Mouse (Mus musculus) macrophage (primary cell): ENCODE measurements around the gene Idh3a. TPM values are rescaled to one million over a fixed set of nuclear protein-coding genes. Genes with fewer than 3 reads are reported as not detected.
A peak's percentile ranks its signal among the peaks of the same experiment; 100 is the strongest.

ENCODE experiments used
- H3K27ac ChIP-seq: fragments of 350-480 bp; formaldehyde crosslinking; 2 replicates; pipeline ENCODE4 v1.9.0; 2021
- H3K36me3 ChIP-seq: fragments of 350-480 bp; formaldehyde crosslinking; 2 replicates; pipeline ENCODE4 v1.9.0; 2021; ENCODE audit errors: inconsistent target
- H3K4me3 ChIP-seq: fragments of 350-480 bp; formaldehyde crosslinking; 2 replicates; pipeline ENCODE4 v1.9.0; 2021; ENCODE audit errors: inconsistent target
- H3K79me2 ChIP-seq: fragments of 350-480 bp; formaldehyde crosslinking; 2 replicates; pipeline ENCODE4 v1.9.0; 2021; ENCODE audit errors: inconsistent target
- WGBS: methylation state at CpG from one replicate; pipeline ENCODE4 v1.1.7; 2026; ENCODE audit warnings: inconsistent platforms; ENCODE audit not compliant: missing documents; 5-methylcytosine and 5-hydroxymethylcytosine counted together
- polyA plus RNA-seq: library from polyadenylated mRNA; stranded (reverse); fragments of 250-400 nt; gene quantifications from 3 replicates; pipeline ENCODE4 v1.2.4, GENCODE M21; 2018; ENCODE audit warnings: inconsistent platforms
- total RNA-seq, 78 experiments: library from RNA; depleted of rRNA; stranded (reverse); fragments of 250-400 nt; gene quantifications; 1 replicate in 9 of 78; 2 replicates in 24 of 78; 3 replicates in 43 of 78; 4 replicates in 2 of 78; pipeline ENCODE4 v1.2.4; 2018; ENCODE audit warnings: inconsistent platforms in 56 of 78

Idh3a gene
- total RNA-seq (2018; cell fraction: chromatin; rRNA removed) = 10 to 100 TPM in 15 of 26 experiments, 1 to 10 TPM in 11; 3.1 to 19.5 (median 11.7) TPM
- 10 to 100 TPM; 15.4 to 24.9 (median 18.8) TPM for total RNA-seq (2018; cell fraction: cytosol; rRNA removed)
- total RNA-seq (2018; cell fraction: nucleus; rRNA removed) = 10 to 100 TPM in 14 of 26 experiments, 1 to 10 TPM in 12; 4.2 to 42.8 (median 10.5) TPM
- polyA plus RNA-seq = 15.2 to 61.4 TPM (median 20.5 TPM) in 3 replicates

DNA sequence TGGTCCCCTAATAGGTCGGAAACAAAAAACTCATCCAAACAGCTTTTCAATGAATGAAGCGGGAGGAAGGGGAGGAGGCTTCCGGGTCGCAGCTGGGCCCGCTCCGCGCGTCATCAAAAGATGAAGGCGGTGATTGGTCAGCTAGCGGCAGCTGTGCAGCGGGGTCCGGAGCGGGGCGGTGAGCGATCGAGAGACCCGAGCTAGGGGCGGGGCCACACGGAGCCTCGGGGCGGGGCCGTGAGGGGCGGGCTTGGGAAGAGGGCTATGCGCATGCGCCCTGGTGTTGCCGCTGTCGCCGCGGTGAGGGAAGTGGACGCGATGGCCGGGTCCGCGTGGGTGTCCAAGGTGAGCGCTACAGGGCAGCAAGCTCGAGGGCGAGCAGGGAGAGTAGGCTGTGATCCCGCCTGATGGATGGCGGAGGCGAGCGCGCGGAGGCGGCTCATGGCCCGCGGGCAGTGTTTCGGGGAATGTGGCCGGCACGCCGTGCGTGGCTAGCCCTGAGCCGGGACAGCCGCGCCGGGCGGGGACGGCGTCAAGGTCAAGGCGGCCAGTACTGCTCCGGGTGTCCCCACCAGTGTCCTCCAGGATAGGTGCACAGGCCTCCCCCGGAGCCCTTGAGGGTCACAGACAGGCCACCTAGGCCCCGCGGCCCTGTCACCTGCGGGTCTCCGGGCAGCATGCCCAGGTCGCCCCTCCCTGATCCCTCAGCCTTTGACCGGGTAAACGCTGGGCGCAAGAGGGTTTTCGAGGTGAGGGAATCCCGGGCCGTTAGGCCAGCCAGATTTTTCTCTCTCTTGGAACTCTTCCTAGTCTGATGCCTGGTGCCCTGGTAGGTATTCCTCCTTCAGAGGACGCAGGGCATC, at the start of gene Idh3a:
Gene Idh3a (plus strand): TSS at position 136 of the 863 bp plus-strand sequence.
- WGBS = under 1% methylated on average over 73 of the region's 73 CpGs
- Histone ChIP-seq H3K4me3 (peak within 1 kb of the TSS; percentile 56), H3K27ac (0 out of 2 replicates have a peak within 1 kb of the TSS, but pooled peaks have one; percentile 7), H3K79me2 (peaks cover 23% of the 10 kb centered on the region; the same call in 1 of the 2 replicates), H3K36me3 (no peaks in the 10 kb centered on the region)

DNA sequence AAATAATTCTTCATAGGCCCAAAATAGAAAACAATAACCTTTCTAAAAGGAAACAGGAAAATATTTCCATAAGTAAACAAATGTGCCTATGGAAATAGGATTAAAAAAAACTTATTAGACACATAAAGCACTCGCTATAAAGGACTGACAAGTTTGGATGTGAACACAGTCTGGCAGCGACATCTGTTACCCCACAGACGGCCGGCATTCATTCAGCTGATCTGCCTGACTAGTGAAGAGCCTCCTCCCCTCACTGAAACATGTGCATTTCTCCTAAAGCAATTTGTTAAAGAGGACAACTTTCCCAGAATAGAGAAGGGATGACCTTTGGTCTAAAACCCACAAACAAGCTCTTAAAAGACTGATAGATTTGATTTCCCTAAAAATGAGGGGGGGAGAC, 49.1 kb upstream of the Idh3a start:
- Histone ChIP-seq H3K4me3 (no peak overlapping the region), H3K36me3 (no peaks in the 10 kb centered on the region), H3K27ac (no peak overlapping the region), H3K79me2 (no peaks in the 10 kb centered on the region)
- WGBS = 91% methylated on average over 4 of the region's 4 CpGs

DNA sequence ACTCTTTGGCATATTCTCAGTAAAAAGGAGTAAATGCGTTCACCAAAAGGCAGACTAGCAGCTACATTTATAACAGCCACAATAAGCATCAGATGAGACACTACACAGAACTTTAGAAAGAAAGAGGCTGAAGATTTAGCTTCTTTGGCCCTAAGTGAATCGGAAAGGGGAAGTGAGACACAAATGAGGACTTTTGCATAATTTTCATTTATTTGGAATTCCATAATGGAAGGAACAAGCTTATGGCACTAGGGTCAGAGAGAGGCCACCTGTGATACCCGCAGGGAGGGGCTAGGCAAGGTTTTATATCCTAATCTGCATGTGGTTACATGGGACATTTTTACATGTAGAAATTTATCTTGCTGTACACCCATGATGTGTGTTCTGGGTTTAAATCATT, 48.7 kb upstream of the Idh3a start:
- WGBS = 67% methylated on average over 3 of the region's 3 CpGs
- H3K36me3 ChIP-seq = no peaks in the 10 kb centered on the region

GRCm38 (mm10) chr9:54538244-54538643, 47.9 kb upstream of the Idh3a start:
- no peaks in the 10 kb centered on the region for H3K36me3 ChIP-seq

More for the DNA sequence above, 48.7 kb upstream of the Idh3a start:
- Histone ChIP-seq H3K27ac (no peak overlapping the region), H3K79me2 (no peaks in the 10 kb centered on the region), H3K4me3 (no peak overlapping the region)

GRCm38 (mm10) chr9:54538684-54539083, 47.5 kb upstream of the Idh3a start, which contains the start of gene Sh2d7:
Gene Sh2d7, plus strand, starts transcription at chr9:54538984.
- WGBS = 96% methylated on average over 14 of the region's 14 CpGs
- H3K79me2 ChIP-seq = no peaks in the 10 kb centered on the region
- no peak within 1 kb of the TSS for H3K4me3 ChIP-seq
- no peaks in the 10 kb centered on the region for H3K36me3 ChIP-seq
- H3K27ac ChIP-seq = no peak within 1 kb of the TSS

More at GRCm38 (mm10) chr9:54538244-54538643, 47.9 kb upstream of the Idh3a start:
- WGBS = 100% methylated on average over 3 of the region's 3 CpGs
- H3K27ac ChIP-seq = no peak overlapping the region
- no peaks in the 10 kb centered on the region for H3K79me2 ChIP-seq
- no peak overlapping the region for H3K4me3 ChIP-seq

- WGBS = 93% methylated on average over 5 of the region's 5 CpGs
- no peaks in the 10 kb centered on the region for H3K79me2 ChIP-seq
- no peak overlapping the region for H3K27ac ChIP-seq
- H3K36me3 ChIP-seq = no peaks in the 10 kb centered on the region
- no peak overlapping the region for H3K4me3 ChIP-seq
Measured at GRCm38 (mm10) chr9:54540801-54541200, 45.3 kb upstream of the Idh3a start.

DNA sequence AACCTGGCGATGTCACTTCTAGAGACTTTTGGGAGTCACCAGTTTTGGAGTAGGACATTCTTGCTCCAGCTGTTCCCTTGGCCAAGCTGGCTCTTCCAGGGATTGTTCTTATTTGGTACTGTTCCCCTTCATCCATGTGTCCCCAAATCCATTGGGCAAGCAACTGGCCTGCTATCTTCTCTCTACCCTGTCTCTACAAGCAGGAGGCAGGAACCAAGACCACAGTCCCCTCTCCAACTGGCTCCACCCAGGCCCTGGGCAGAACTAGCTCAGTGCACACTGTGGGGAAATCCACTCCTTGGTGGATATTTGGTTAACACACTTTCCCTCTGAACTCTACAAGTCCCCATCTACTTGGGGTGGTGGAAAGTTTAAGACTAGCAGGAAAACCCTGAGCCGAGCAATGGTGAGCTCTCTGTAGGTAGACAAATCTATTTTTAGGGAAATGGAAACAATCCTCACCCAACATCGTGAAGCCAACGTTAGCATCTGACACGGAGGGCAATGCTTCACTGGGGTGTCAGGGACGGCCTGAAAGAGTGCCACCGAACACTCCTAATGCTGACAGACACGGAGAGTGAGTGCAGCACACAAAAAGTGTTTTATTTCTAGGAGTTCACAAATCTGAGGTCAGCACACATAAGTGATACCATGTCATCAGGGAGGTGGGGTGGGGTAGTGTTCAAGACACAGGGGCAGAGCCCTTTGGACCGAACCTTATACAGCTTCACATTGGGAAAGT, 41.8 kb upstream of the Idh3a start:
- Histone ChIP-seq H3K79me2 (no peaks in the 10 kb centered on the region), H3K36me3 (no peaks in the 10 kb centered on the region), H3K4me3 (no peak overlapping the region), H3K27ac (no peak overlapping the region)
- WGBS = 93% methylated on average over 9 of the region's 9 CpGs

DNA sequence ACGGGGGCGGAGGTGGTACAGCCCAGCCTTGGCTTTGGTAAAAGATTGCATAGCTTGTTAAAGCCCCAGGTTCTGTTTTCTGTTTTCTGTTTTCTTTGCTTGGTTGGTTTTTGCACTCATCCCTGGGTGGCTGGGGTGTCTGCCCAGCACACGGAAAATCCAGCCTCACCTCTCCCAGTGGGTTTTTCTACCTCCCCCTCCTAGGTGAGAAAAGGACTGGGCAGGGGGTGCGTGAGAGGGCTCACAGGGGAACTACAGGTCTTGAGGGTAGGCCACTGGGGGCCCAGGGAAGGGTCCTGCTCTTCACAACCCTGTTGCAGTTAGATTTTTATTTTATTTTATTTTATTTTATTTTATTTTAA, 41.2 kb upstream of the Idh3a start:
- 90% methylated on average over 4 of the region's 4 CpGs for WGBS
- Histone ChIP-seq H3K4me3 (no peak overlapping the region), H3K79me2 (no peaks in the 10 kb centered on the region), H3K36me3 (no peaks in the 10 kb centered on the region), H3K27ac (no peak overlapping the region)

GRCm38 (mm10) chr9:54547536-54547935, 38.6 kb upstream of the Idh3a start:
- Histone ChIP-seq H3K36me3 (no peaks in the 10 kb centered on the region), H3K27ac (no peak overlapping the region), H3K79me2 (no peaks in the 10 kb centered on the region), H3K4me3 (no peak overlapping the region)
- WGBS = 8% methylated on average over 5 of the region's 5 CpGs

DNA sequence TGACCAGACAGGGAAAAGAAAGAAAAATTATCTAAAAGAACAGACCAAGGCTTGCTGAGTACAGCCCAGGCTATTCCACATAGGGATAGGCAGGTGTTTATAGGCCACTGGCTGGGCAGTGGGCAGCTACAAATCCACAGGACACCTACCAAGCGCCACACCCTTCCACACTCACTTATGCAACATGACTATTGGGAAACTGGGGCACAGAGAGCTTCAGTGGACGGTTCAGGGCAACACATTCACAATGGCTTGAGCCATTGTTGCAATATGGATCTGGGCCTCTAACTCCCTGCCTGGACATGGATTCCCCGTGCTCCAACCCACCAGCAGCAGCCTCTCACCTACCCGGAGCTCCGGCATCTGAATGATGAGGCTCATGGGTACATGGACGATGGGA, 36.7 kb upstream of the Idh3a start:
- Histone ChIP-seq H3K36me3 (no peaks in the 10 kb centered on the region), H3K27ac (no peak overlapping the region), H3K79me2 (no peaks in the 10 kb centered on the region), H3K4me3 (no peak overlapping the region)
- WGBS = 82% methylated on average over 6 of the region's 6 CpGs

DNA sequence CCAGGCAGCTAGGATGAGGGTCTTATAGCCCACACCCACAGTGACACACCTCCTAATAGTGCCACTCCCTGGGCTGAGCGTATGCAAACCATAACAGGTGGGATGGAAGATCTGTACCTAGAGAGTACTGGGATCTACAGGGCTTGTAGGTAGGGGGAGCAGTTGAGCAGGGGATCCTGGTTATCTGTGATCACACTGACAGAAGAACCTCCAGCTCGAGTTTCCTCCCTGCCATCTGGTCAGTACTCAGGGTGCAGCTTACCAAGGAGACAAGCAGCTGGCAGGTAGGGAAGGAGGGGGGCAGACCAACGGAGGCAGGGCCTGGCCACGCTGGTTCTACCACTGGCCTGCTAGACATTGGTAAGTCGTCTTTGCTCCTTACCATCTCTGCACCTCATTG, 33.7 kb upstream of the Idh3a start:
- Histone ChIP-seq H3K4me3 (no peak overlapping the region), H3K27ac (no peak overlapping the region), H3K79me2 (no peaks in the 10 kb centered on the region), H3K36me3 (no peaks in the 10 kb centered on the region)
- WGBS = 55% methylated on average over 5 of the region's 5 CpGs

GRCm38 (mm10) chr9:54555044-54555443, 31.1 kb upstream of the Idh3a start:
- H3K27ac ChIP-seq = no peak overlapping the region
- no peak overlapping the region for H3K4me3 ChIP-seq
- H3K79me2 ChIP-seq = no peaks in the 10 kb centered on the region
- WGBS = 66% methylated on average over 2 of the region's 2 CpGs
- H3K36me3 ChIP-seq = no peaks in the 10 kb centered on the region

- Histone ChIP-seq H3K4me3 (no peak overlapping the region), H3K27ac (no peak overlapping the region), H3K79me2 (no peaks in the 10 kb centered on the region), H3K36me3 (no peaks in the 10 kb centered on the region)
- WGBS = 92% methylated on average over 8 of the region's 8 CpGs
Measured at GRCm38 (mm10) chr9:54558731-54559130, 27.4 kb upstream of the Idh3a start.

GRCm38 (mm10) chr9:54559771-54560471, 26.2 kb upstream of the Idh3a start, which contains the start of gene Cib2:
Gene Cib2, minus strand, starts transcription at chr9:54560218.
- no peak within 1 kb of the TSS; the same call in 1 of the 2 replicates for H3K4me3 ChIP-seq
- WGBS = 8% methylated on average over 54 of the region's 54 CpGs

More at GRCm38 (mm10) chr9:54559771-54560471, 26.2 kb upstream of the Idh3a start, which contains the start of gene Cib2:
- Histone ChIP-seq H3K27ac (no peak within 1 kb of the TSS), H3K79me2 (no peaks in the 10 kb centered on the region), H3K36me3 (no peaks in the 10 kb centered on the region)
